Mouse (Mus musculus): ENCODE data around the gene Vmn1r33.
"Not testable (repeated sequence)": the region's sequence is repeated elsewhere in the genome, so short reads cannot be mapped to it uniquely, and the experiment has no call there.

Vmn1r33 gene

DNA sequence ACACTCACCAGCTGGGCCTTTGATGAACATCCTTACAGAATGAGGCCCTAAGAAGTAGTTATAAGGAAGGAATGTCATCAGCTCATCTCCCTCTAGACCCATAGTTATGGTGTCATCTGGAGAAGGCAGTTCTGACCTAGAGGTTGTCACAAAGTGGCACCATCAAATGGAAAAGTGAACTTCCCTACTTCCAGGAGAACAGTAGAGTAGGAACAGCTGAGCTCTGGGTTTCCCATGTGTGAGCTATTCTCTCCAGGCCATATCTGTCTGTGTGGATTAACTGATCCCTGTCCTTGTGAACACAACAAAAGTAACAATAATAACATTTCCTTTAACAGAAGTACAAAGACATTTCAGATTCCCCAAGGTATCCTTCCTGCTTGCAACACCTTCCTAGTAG, at the start of gene Vmn1r33:
Gene Vmn1r33 (minus strand): TSS at position 101 of the 400 bp plus-strand sequence.
- not testable (repeated sequence) for DNase-seq (ENCODE audit: low read depth, low spot score)

DNA sequence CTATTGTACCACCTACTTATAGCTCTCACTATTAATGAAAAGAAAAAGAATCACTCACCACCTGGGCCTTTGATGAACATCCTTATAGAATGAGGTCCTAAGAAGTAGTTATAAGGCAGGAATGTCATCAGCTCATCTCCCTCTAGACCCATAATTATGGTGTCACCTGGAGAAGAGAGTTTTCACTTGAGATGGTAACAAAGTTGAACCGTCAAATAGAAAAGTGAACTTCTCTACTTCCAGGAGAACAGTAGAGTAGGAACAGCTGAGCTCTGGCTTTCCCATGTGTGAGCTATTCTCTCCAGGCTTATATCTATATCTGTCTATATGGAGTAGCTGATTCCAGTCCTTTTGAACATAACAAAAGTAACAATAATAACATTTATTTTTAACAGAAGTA, 25.7 kb upstream of the Vmn1r33 start, which contains the start of gene Vmn1r34:
Gene Vmn1r34 (minus strand): TSS at position 101 of the 400 bp plus-strand sequence.
- no peak for DNase-seq (ENCODE audit: low read depth, low spot score)

DNA sequence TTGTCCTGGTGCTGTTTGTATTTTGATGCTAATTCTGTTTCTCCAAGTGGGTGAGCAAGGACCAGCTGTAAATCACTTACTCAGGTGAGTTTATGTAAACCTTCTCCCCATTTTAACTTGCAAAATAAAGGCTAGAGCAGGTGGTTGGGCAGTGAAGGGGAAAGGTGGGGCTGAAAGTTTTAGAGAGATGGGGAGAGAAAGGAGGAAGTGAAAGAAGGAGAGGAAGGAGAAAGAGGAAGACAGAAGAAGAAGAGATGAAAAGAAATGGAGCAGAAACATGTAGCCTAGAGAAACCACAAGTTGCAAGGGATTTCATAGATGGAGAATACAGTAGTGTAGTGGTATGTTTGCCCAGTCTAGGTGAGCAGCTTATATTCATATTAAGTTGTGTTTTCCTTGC, 22.3 kb downstream of the Vmn1r33 start:
- DNase-seq (ENCODE audit: low read depth, low spot score), result no peak

Data from brain, adult 2 months (tissue).